19 mouse cellular contexts compared by ENCODE assay signal in the genomic region with DNA sequence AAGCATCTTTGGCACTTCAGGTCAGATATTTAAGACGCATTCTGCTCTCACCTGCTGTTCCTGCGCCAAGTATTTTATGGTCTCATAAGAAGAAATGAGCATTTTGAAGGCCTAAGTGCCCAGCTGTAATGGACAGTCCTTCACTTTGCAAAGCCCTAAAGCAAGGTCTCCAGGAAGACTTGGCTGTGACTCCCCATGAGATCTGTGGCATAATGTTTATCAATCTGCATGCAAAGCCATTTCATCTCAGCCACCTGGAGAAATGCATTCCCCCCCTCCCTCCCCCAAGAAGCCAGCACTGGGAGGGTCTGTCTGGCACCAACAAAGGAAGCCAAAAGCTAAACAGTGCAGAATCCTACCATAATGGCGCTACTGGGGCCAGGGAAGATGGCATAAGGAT.
"Had no signal": no experiment of that assay in that cellular context is flagged by ENCODE, and none has a peak within 500 bp of the region (broad histone marks: within the 10 kb centered on the region; RNA-seq: fewer than 3 reads in every experiment).

No protein-coding gene starts in this region.

- H3K4me1 ChIP-seq: midbrain, embryonic 12.5 days; neural tube, embryonic 13.5 days; neural tube, embryonic 15.5 days had no signal

- H3K9me3 ChIP-seq: midbrain, embryonic 10.5 days; midbrain, embryonic 12.5 days; neural tube, embryonic 13.5 days; neural tube, embryonic 15.5 days had no signal

- H3K27ac ChIP-seq: midbrain, embryonic 10.5 days; midbrain, embryonic 12.5 days; neural tube, embryonic 13.5 days; neural tube, embryonic 15.5 days had no signal

- H3K4me2 ChIP-seq: lung, embryonic 14.5 days; midbrain, embryonic 12.5 days; neural tube, embryonic 13.5 days; neural tube, embryonic 15.5 days had no signal

- DNase-seq: lung, adult 18-20 months; lung, embryonic 14.5 days; lung, postnatal 10 days; lung, postnatal 4 days; midbrain, embryonic 14.5 days; retina, postnatal 1 day; right cerebral cortex, adult 18-20 months; right cerebral cortex, postnatal 25 days; right cerebral cortex, postnatal 4 days; spleen, adult 18-20 months; thymus, adult 2 months; thymus, postnatal 25 days; thymus, postnatal 4 days had no signal

- H3K4me3 ChIP-seq: midbrain, embryonic 10.5 days; midbrain, embryonic 12.5 days; myocyte; neural tube, embryonic 13.5 days; neural tube, embryonic 15.5 days had no signal

- ATAC-seq: midbrain, embryonic 16.5 days had no signal

- H3K36me3 ChIP-seq: midbrain, embryonic 10.5 days; midbrain, embryonic 12.5 days; neural tube, embryonic 13.5 days; neural tube, embryonic 15.5 days had no signal

- H3K9ac ChIP-seq: lung, embryonic 14.5 days; midbrain, embryonic 12.5 days; neural tube, embryonic 13.5 days; neural tube, embryonic 15.5 days had no signal

- H3K27me3 ChIP-seq: midbrain, embryonic 12.5 days; neural tube, embryonic 13.5 days; neural tube, embryonic 15.5 days had no signal
